Mouse (Mus musculus) thymus, postnatal 4 days (tissue): ENCODE results near the gene Ager.
A peak's percentile ranks its signal among the peaks of the same experiment; 100 is the strongest.

Experiments used
- DNase-seq: peaks from one replicate; pipeline ENCODE4 v3.0.0; 2021

The Ager gene

GRCm38 (mm10) chr17:34585877-34586771, 11.5 kb upstream of the Ager start:
- DNase-seq, result no peak

GRCm38 (mm10) chr17:34586796-34587422, 10.8 kb upstream of the Ager start:
- peak; percentile 95 for DNase-seq

GRCm38 (mm10) chr17:34587423-34587811, 10.2 kb upstream of the Ager start:
- DNase-seq, result peak; percentile 99

DNA sequence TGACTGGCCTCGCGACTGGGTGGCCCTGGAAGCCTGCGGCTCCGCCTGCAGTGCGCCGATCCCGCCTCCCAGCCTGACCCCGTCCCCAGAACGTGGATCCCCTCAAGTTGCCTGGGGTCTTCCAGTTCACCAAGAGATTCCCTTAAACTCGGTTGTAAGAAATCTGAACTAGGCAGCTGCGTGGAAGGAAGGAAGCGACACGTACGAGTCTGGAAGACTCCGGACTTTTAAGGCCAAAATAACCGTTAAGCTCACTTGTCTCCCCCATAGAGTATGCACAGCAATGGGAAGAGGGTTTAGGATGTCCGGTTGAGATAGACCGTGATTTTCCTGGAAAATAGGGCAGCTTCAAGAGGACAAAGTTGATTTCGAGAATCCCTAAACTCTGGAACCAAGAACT, 9.8 kb upstream of the Ager start:
- no peak for DNase-seq

- no peak for DNase-seq
Measured at GRCm38 (mm10) chr17:34588767-34589166, 8.9 kb upstream of the Ager start.

- DNase-seq, result no peak
Measured at GRCm38 (mm10) chr17:34589206-34589605, 8.5 kb upstream of the Ager start.

- peak; percentile 78 for DNase-seq
Measured at GRCm38 (mm10) chr17:34589681-34590101, 8.0 kb upstream of the Ager start, which contains the start of gene Gpsm3. Gene Gpsm3 (plus strand): TSS chr17:34589806.

- DNase-seq, result peak; percentile 63
Measured at GRCm38 (mm10) chr17:34590154-34590987, 7.3 kb upstream of the Ager start.

DNA sequence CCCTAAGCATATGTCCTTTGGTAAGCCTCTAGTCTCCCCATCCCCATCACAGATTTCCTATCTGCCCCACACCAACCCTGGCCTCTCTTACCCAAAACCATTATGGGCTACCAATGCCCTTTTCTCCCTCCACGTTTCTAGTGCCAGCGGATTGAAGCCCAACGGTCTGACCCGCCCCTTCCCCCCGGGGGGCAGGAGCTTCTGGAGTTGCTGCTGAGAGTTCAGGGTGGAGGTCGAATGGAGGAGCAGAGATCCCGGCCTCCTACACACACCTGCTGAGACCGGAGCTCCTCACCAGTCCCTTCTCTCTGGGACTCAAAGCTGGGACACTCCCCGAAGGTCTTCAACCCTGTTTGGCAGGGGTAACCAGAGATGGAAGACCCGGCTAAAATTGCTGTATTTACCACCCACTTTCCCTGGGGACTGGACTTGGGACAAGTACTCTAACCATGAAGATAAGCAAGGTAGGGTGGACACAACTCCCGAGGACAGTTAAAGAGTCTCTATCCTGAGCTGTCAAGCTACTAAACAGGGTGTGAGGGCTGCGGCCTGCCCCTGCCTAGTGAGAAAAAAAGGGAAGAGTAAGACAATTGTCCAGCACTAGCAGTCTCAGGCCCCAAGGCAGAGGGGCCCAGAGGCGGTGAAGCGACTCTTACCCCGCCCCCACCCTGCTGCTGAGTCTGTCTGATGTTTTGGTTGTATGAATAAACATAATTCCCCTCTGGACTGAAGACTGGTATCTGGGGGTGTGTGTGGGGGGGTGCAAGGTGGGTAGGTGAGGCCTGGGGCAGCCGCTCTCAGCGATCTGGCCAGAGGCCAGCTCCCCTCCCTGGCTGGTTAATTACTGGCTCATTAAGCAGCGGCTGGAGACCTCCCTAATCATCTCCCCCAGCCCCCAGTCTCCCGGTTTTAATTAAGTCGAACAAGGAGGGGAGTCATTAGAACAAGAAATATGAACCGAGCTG, 6.4 kb upstream of the Ager start, which contains the start of gene Pbx2:
Pbx2 (plus strand) TSS at position 238 of the 965 bp plus-strand sequence.
- peak; percentile 64 for DNase-seq

DNA sequence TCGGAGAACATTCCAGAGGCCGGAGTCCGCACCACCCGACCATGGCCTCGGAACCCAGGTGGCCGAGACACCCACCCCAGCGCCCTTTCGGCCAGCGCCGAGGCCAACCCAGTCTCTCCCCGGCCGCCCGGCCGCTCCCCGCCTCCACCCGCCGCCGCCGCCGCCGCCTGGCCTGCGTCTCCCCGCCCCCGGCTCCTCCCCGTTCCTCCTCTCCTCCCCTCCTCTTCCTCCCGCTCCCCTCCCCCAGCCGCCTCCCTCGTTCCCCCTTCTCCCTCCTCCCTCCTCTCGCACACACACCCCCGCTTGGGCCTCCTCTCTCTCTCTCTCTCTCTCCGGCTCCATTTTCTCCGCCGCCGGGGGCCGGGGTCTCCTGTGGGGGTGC, 5.7 kb upstream of the Ager start:
- DNase-seq, result peak; percentile 98

GRCm38 (mm10) chr17:34592581-34593549, 4.8 kb upstream of the Ager start:
- DNase-seq, result no peak

GRCm38 (mm10) chr17:34593752-34594525, 3.7 kb upstream of the Ager start:
- DNase-seq, result no peak

- no peak for DNase-seq
Measured at GRCm38 (mm10) chr17:34596098-34596497, 1.6 kb upstream of the Ager start.

- DNase-seq, result peak; percentile 17
Measured at GRCm38 (mm10) chr17:34599891-34600290, 2.2 kb downstream of the Ager start.

DNA sequence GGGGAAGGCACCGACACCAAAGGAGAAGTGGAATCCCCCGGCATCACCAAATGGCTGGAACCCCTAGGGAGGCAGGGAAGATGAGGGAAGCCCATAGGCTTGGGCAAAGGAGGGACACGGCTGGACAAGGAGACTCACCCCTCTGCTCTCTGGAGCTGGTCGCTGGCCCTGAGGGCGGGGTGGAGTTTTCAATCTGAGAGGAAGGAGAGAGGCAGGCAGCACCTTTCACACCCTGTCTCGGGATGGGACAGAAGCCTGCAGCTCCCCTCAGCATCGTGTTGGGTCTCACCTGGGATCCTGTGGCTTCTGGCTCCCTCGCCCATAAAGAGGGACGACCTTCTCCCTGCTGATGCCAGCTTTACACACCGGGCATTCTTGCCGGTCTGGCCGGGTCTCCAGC, 4.1 kb downstream of the Ager start:
- DNase-seq, result peak; percentile 22

DNA sequence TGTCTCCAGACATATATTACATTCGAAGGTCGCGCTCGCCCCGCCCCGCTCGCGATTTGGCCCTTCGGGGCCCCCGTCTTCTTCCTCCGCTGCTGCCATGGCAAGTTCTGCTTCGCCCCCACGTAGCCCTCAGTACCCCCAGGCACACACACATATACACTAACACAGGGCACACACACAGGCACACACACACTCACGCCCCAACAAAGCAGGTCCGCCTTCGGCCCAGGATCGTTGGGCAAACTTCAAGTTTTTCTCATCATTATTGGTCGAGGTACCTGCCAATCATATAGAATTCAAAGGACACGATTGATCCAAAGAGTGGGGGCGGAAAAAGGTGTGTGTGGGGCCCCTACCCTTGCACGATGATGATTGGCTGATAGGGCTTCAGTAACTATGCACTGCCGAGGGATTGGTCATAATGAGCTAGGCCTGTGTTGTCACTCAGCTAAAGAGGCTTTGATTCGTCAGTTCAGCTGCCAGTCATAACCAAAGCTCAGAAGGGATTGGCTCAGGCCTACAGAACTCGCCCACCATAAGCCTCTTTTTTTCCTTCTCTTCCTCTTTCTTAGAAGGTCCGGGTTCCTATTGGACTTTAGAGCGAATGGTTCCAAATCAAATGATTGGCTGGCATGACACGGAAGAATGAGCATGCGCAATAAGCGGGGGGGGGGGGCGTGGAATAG, 5.9 kb downstream of the Ager start, which contains the start of gene Rnf5:
Rnf5 (minus strand) TSS at position 316 of the 686 bp plus-strand sequence.
- DNase-seq, result peak; percentile 96

DNA sequence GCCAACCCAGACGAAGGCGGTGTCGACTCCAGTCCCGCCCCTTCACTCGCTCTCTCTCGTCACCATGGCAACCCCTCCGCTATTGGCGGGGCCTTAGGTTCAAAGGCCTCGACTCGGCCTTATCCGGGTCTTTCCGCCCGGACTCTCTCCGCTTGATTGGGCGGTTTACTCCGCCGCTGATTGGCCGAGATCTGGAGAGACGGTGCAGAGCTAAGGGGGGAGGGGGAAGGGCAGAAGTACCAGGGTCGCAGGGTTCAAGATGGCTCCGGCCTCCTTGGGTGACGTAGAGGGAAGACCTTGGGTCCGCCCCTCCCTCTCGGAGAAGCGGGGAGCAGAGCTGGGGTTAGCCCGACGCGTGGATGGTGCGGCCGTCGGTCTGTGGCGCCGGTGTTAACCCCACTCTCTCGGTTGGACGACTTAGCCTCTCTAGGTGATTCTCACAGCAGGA, 6.4 kb downstream of the Ager start, which contains the start of gene Agpat1:
Agpat1 (plus strand) TSS at position 202 of the 448 bp plus-strand sequence.
- peak; percentile 98 for DNase-seq

DNA sequence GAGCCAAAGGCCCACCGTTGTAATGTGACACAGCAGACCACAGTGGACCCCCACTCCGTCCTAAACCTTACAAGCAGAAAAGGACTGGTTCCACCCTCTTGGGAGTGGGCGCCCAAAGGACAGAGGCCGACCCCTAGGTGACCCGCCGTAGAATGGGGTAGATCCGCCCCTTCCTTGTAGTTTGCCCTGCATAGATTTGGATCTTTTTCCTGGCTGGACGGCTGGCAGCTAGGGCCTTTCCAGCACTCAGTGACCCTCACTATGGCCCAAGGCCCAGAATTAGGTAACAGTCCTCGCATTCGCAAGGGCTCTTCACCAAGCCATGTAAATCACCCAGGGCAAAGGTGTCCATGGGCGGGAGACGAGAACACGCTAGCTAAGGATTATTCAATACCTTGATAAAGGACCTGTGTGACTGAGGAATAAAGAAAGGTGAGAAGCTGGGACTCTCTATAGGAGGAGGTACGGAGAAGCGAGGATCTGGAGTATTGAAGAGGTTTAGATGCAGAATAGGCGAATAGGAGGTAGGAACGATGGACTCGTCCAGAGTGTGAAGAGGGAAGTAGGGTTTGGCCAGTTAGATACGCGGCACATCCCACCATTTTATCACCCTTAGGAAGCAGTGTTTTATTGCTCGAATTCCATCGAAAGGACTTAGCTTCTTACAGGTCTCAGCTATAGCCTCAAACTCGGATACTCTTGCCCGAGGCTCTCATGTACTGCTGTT, 7.0 kb downstream of the Ager start:
- DNase-seq, result no peak
